Mouse (Mus musculus): ENCODE results near the gene Rasgrp1.

GRCm38 (mm10) chr2:117321231-117321630 is 21.6 kb downstream of the Rasgrp1 start:
- TF ChIP-seq POLR2A (IDR thresholded peaks at IDR 0.05; ENCODE audit: insufficient read length, low read depth) (no peak), MAX (IDR thresholded peaks at IDR 0.05; ENCODE audit: low read depth) (no peak), MYOD1 (IDR thresholded peaks at IDR 0.05; ENCODE audit: control insufficient read depth in 1 of 3, insufficient read length in 2 of 3, low read depth in 2 of 3) (no peak), TCF12 (IDR thresholded peaks at IDR 0.05; ENCODE audit: insufficient read depth, poor library complexity, severe bottlenecking) (no peak), E2F4 (IDR thresholded peaks at IDR 0.05; ENCODE audit: insufficient read depth) (no peak), MYOG (IDR thresholded peaks at IDR 0.05; ENCODE audit: control insufficient read depth in 1 of 3, insufficient read depth in 1 of 3, insufficient read length in 2 of 3, low read depth in 2 of 3) (no peak)

Measured in myocyte (in vitro differentiated cells).